Mouse (Mus musculus) cerebellum, postnatal 4 days (tissue): ENCODE results near the gene Slc35c1.

ENCODE experiments used
- DNase-seq, 2 experiments: peaks; one replicate each; pipeline ENCODE4 v3.0.0; 2022; ENCODE audit warnings: low spot score in 2 of 2, mixed read lengths in 1 of 2

Gene Slc35c1

DNA sequence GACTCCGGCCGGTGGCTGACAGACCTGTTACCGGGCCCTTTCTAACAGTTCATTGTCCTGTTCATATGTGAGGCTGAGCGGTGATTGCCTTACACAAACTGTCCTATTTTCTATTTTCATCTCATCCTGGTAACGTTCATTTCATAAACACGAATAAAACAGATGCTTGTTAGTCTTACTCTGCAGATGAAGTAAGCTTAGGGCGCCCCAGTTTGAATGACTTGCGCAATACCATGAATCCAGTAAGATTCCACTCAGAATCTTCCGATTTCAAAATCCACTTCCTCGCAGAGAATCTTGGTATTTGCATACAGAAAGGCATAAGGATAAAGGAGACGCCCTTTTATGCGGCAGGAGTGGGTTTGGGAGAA is 26.0 kb downstream of the Slc35c1 start:
- DNase-seq = no peak

- peak; percentile 98 for DNase-seq
Observed at GRCm38 (mm10) chr2:92433578-92434374, 26.6 kb downstream of the Slc35c1 start, which contains the start of gene Cry2. Gene Cry2, minus strand, starts transcription at chr2:92434043.

DNA sequence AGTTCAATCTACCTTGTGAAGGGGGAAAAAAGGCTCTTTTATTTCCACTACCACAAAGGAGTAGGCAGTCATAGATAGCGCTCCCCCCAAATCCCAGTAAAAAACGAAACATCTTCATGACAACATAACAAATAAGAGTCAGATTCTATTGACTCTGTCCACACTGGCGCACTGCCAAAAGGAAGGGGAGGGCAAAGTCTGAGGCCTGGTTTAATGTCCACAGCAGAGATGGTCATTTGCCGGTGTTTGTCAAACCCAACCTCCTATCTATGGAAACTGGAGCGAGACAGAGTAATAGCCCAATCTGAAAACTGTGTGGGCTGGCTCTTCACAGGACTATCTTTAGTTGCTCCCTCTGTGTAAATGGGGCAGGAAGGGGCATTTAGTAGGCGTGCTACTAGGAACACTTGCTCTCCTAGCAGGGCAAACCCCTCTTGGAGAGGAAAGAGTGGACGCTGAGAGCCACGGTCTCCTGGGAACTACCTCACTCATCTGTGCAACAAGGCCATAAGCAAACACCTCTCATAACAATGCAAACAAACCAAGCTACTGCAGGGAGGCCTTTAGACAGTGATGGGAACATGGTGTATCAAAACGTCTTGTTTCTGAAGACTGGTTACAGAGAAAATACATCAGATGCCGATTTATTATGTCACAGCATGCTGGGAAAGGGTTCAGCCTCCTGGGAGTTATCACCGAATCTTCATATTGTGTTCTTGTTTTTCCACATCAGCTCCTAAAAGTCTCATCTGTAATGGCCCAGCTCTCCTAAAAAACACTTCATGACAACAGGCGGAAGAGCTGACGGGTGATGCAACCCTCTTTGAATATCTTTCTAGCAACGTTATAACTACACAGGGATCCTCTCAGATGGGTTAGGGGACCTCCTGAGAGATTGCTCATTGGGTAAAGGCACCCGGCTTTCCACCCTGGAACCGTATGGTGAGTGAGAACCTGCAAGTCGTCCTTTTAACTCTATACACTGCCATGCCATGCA is 27.7 kb downstream of the Slc35c1 start:
- peak in 1 of 2 experiments; percentile 53 for DNase-seq

- DNase-seq = no peak
Observed at GRCm38 (mm10) chr2:92431611-92432179, 28.6 kb downstream of the Slc35c1 start.

- peak in 1 of 2 experiments; percentile 37 for DNase-seq
Observed at GRCm38 (mm10) chr2:92430723-92431541, 29.4 kb downstream of the Slc35c1 start.

GRCm38 (mm10) chr2:92430089-92430488 is 30.2 kb downstream of the Slc35c1 start:
- no peak for DNase-seq

- DNase-seq = peak in 1 of 2 experiments; percentile 43
Observed at GRCm38 (mm10) chr2:92427882-92428281, 32.5 kb downstream of the Slc35c1 start.

DNA sequence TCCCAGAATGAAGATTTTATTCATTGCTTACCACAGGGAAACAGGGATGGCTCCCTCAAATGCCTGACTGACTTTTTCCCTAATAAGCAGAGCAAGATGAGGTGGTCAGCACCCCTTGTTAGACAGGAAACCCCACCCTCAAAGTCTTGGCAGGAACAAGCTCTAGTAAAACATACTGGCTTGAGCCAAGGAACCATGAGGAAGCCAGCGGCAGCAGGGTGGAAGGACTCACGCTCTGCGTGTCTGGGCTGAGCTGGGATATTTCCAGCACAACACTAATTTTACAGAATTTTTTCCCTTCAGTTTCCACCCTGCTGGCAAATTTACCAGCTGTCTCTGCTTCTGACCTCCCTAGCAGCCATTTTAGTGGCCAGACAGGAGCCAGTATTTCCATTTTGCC is 33.9 kb downstream of the Slc35c1 start:
- DNase-seq = no peak

GRCm38 (mm10) chr2:92425366-92425765 is 35.0 kb downstream of the Slc35c1 start:
- no peak for DNase-seq

GRCm38 (mm10) chr2:92424462-92425308 is 35.7 kb downstream of the Slc35c1 start:
- no peak for DNase-seq

GRCm38 (mm10) chr2:92423702-92424461 is 36.5 kb downstream of the Slc35c1 start:
- DNase-seq = peak; percentile 46 to 79

GRCm38 (mm10) chr2:92423156-92423555 is 37.2 kb downstream of the Slc35c1 start:
- no peak for DNase-seq

GRCm38 (mm10) chr2:92422388-92423135 is 37.8 kb downstream of the Slc35c1 start:
- DNase-seq = no peak

GRCm38 (mm10) chr2:92421723-92422387 is 38.5 kb downstream of the Slc35c1 start:
- no peak for DNase-seq

- no peak for DNase-seq
Observed at GRCm38 (mm10) chr2:92411705-92412104, 48.6 kb downstream of the Slc35c1 start.

DNA sequence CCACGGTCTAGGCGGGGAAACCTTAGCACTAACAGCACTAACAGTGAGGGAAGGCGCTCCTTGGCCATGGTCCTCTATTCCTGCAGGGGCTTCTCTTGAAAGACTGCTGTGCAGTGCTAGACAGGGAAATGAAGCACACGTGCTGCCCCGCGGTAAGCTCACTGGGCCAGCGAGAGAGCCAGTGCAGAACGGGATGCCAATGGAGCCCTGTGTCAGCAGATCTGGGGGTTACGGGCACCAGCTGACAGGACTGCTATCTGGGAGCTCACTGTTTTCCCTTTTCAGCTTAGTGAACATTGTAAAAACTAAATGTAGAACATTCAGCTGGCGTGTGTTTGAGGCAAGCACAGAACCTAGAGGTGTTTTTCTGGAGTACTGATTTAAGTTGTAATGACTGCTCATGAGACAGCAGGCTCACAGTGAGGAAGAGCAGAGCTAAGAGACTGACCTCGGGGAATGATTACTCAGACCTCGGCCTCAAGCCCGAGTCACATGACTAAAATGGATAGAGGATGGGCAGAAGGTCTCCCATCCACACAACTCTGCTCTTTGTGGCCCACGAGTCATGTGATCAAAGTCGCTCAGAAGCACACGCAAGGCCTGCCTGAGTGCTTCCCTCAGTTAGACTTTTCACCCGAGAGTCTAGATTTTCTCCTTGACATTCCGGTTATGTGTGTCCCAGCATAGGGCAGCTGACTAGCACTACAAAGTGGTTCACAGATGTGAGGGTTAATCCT is 51.9 kb downstream of the Slc35c1 start:
- DNase-seq = no peak

DNA sequence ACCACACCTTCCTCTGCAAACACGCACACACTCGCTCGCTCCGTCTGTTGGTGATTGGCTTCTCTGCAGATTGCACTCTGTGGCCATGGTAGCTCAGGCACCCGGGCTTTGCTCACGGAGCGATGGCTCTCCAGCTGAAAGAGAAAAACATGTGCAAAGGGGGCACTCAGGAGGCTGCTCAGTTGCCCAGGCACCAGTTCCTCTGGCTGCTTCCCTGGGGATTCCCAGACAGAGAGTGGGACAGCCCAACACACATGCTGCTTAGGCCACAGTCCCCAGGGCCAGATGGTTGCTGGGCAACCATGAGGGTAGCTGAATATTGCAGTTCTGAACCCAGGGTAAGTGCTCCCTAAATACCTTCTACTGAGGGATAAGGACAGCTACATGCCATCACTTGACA is 54.7 kb downstream of the Slc35c1 start:
- DNase-seq = no peak

DNA sequence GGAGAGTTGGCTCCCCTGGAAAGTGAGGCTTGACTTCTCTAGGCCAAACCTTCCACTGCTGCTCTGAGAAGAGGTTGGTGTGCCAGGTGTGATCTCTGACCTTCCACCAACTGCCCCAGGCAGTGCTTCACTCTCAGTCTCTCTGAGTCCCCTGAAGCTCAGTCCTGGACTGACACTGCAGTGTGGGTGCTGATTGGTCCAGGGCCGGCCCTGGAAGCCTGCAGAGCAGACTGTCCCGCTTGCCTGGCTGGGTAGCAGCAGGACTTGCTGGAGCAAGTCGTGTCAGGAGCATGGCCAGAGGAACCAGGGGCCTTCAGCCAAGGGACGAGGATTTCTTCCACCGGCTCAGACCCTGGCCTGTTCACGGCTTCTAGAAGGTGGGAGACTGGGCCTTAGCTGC is 55.6 kb downstream of the Slc35c1 start:
- no peak for DNase-seq
